Mouse (Mus musculus): ENCODE measurements around the gene Pmepa1.

The Pmepa1 gene

DNA sequence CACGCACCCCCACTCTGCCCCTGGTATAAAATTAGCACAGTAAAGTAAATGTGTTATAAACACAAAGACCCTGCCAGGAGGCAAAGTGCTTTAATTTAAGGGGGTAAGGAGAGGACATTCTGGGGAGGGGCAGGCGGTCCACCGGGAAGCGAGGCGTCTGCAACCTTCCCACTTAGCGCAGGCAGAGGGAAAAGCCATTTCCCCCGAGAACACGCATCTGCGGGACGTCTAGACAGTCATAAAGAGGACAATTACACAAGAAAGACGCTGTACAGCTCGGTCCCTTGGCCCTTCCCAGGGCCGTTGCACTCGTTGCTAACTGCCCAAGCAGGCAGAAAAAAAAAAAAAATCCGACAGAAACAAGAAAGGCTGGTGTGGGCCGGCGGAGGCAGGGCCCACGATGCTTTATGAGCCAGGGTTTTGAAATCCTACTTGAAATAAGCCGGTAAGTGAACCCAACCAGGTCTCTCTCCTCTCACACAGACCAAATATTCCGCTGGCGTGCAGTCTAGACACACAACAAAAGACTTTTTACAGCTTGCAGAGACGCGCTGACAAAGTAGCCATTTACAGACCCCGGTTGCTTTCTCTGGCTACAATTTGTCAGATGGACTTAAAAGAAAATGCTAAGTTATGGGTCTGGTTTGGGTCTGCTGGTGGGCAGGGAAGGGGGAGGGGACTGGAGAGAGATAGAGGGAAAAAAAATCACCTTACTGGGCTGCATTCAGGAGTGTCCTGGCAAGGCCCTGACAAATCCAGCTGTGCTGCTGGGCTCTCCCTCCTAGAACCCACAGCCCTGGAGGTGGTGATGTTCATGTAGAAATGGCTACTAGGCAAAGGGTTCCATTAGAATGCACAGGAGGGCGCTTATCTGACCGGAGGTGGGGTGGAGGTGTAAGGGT is 22.3 kb downstream of the Pmepa1 start:
- no peak for DNase-seq

DNA sequence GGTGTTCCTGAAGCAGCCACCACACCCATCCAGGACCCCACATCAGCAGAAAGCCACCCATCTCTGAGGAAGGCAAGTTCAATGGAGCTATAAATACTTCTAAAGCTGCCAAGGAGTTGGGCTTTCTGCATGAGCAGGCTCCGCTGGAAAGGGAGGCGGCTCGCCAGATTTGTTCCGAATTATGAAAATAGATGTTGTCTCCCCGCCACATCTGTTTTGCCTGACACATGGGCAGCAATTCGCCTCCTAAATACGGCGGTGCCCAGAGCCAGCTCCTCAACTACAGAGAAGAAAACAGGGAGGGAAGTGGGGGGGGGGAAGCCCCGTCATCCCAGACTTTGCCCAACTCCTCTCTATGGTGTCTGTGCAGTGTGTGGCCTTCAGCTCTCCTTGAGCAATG is 24.7 kb downstream of the Pmepa1 start:
- no peak for DNase-seq

DNA sequence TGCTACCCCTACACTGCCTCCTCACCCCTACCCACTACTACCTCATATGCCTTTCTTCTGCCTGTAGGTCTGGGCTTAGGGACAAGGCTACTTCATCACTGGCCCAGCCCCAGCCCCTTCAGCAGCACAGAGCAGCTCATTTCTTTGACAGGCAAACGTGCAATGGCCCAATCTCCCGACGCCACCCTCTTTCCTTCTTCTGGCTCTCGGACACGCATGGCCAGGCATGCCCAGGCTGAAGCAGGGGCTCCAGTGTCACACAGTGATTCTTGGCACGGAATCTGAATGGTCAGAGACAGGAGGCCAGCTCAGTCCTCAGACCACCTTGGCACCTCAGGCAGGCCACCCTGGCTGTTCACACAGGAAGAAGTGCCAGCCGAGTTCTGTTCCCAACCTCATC is 25.2 kb downstream of the Pmepa1 start:
- DNase-seq = no peak

DNA sequence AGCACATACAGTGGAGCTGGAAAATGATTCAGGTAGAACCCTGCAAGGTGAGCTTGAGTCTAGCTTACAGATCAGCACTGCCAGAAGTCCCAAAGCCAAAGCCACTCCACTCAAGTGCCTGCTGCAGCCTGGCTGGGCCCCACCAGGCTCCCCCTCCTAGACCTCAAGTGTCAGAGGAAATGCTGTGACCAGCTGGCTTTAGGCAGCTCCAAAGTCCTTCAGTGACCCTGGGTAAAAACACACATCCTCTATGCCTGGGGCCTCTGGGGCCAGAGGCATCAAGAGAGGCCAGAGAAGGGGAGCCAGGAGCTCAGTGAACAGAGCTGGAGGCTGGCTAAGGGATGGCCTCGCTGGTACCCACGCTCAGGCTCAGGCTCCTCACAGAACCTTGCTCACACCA is 25.9 kb downstream of the Pmepa1 start:
- no peak for DNase-seq

DNA sequence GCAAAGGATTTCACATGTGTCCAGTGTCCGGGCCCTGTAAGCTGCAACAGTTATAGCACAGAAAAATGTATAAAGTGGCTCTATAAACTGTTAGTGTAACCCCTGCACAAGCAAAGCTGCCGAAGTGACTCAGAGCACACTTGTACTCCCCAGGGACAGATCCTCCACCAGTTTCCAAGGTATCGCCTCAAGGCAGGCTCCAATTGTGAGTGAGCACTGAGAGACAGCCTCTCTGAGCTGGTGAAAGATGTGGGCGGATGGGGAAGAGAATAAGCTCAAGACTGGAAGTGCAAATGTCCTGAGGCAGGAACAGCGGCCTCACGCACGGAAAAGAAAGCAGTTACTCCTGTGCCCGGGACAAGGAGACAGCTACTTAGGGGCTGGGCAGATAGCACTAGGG is 26.4 kb downstream of the Pmepa1 start:
- DNase-seq = no peak

GRCm38 (mm10) chr2:173249386-173249785 is 26.9 kb downstream of the Pmepa1 start:
- DNase-seq = no peak

GRCm38 (mm10) chr2:173248822-173249221 is 27.5 kb downstream of the Pmepa1 start:
- DNase-seq = no peak

- no peak for DNase-seq
Observed at GRCm38 (mm10) chr2:173247911-173248310, 28.4 kb downstream of the Pmepa1 start.

DNA sequence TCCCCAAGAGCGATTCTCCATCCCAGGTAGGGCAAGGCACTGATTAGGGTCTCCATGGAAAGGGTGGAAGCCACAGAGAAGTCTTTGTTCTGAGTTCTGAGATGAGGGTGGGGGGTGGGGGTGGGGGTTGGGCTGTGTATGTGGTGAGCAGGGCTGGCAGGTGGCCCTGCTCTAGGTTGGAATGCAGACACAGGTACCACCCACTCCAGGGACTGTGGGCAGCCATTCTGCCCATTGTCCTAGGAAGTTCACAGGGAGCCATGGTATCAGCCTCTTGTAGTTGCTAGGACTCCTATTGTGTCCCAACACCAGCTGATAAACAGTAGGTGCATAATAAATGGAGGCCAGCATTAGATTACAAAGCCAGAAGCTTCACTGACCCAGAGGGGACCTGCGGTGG is 29.1 kb downstream of the Pmepa1 start:
- no peak for DNase-seq

- no peak for DNase-seq
Observed at GRCm38 (mm10) chr2:173246688-173247087, 29.6 kb downstream of the Pmepa1 start.

DNA sequence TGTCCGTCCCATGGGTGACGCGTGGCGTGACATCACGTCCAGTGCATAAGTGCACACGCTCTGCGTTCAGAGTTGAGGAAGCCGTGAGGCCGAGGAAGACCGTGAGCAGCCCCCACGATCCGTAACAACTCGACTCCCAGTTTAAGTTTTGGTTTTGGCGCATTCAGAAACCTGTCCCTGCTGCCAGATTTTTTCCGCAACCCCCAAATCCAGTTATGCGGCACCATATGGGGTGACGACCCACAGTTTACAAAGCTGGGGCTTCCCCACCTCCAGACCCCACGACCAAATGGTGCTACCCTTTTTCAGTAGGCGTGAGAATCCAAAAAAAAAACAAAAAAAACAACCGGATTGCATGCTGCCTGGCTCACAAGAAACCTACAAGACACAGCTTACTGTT is 31.1 kb downstream of the Pmepa1 start:
- DNase-seq = no peak

GRCm38 (mm10) chr2:173244108-173244507 is 32.2 kb downstream of the Pmepa1 start:
- DNase-seq = no peak

- no peak for DNase-seq
Observed at GRCm38 (mm10) chr2:173243616-173244015, 32.7 kb downstream of the Pmepa1 start.

GRCm38 (mm10) chr2:173242874-173243273 is 33.5 kb downstream of the Pmepa1 start:
- DNase-seq = no peak

GRCm38 (mm10) chr2:173240738-173241137 is 35.6 kb downstream of the Pmepa1 start:
- no peak for DNase-seq

DNA sequence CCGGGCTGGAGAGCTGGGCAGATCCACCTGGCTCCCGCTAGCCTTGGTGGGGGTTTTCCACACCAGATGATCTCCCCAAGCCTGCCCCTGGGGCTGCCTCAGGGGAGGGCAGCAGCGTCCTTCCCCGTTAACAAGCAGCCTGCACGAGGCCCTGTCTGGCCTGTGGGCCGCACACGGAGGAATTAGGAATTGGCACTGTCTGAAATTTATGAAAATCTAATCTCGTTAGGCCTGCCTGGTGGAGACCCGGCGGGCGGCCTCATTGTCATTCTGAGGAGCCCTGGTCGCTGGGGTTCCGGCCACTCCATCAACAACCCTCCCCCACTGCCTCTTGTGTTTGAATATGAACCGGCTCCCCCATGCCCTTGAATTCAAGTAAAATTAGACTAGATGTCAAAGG is 37.8 kb downstream of the Pmepa1 start:
- no peak for DNase-seq

- DNase-seq = no peak
Observed at GRCm38 (mm10) chr2:173235435-173236332, 40.6 kb downstream of the Pmepa1 start.

DNA sequence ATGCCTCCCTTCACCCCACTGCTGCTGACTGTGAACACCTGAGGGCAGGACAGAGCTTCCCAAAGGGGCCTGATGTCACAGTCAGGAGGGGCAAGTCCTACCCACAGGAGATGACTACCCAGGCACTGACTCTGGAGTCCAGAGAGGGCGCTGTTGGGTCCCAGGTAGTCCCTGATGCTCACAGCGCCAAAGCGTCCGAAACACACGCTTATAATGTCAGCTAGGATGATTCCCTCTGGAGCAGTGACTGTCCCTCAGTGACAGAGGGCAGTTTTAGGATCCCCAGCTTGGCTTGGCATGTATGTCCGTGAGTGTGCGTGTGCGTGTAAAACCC is 43.6 kb downstream of the Pmepa1 start:
- no peak for DNase-seq

GRCm38 (mm10) chr2:173232065-173232765 is 44.1 kb downstream of the Pmepa1 start:
- DNase-seq = peak; percentile 12 to 17

GRCm38 (mm10) chr2:173229578-173230224 is 46.6 kb downstream of the Pmepa1 start:
- DNase-seq = peak; percentile 78 to 81

DNA sequence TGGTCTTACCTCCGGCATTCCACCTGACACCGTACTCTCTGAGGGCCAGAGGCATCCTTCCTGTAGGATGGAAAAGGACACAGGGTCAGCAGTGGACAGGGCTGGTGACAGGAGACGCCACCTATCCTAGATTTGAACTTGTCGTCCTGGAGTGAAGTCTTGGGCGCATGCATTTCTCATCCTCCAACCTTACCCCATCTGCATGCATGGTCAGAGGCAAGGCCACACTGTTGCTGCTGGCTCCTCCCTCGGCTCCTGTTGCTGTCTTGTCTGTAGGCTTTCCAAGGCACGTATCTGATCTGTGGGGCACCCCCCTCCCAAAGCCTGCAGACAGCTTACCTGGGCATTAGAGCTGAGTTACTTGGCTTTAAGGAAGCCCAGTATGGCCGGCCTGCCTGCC is 47.8 kb downstream of the Pmepa1 start:
- DNase-seq = no peak

GRCm38 (mm10) chr2:173226792-173227191 is 49.5 kb downstream of the Pmepa1 start:
- no peak for DNase-seq

DNA sequence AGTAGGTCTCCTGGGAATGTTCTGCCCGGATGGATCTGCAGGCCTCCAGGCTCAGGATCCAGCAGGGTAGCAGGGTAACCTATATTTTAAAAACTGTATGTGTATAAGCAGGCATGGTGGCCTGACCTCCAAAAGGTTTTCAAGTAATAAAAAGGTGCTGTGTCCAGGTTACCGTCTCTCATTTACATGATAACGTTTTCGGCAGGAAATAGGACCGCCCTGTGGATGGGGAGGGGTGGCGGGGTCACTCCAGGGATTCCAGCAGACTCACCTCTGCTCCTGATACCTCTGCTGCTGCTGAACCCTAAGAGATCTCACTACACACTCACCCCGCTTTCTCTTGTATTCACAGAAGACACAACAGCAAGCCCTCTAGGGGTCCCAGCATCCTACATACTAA is 50.4 kb downstream of the Pmepa1 start:
- no peak for DNase-seq
